Mouse (Mus musculus) heart, adult 2 months (tissue): ENCODE results near the gene Rnf150.

ENCODE experiments used
- CTCF ChIP-seq: fragments of 200-600 bp; IDR thresholded peaks from 2 replicates; pipeline ENCODE4 v1.8.1; 2022; ENCODE audit warnings: antibody characterized with exemption, mild to moderate bottlenecking, moderate library complexity
- POLR2A ChIP-seq: fragments of 200-500 bp; IDR thresholded peaks from 2 replicates; pipeline ENCODE4 v1.6.1; 2011; ENCODE audit warnings: mild to moderate bottlenecking, low read depth, low read length, control low read depth; ENCODE audit not compliant: insufficient read depth

GRCm38 (mm10) chr8:82826135-82827046, 36.8 kb upstream of the Rnf150 start:
- TF ChIP-seq CTCF (no peak), POLR2A (no peak)
